Mouse (Mus musculus): ENCODE measurements around the gene Apol10b. TPM values are rescaled to one million over a fixed set of nuclear protein-coding genes. Genes with fewer than 3 reads are reported as not detected.

The Apol10b gene
- total and polyA plus RNA-seq, 2 experiments from 2014 or later: 0.11 TPM; not detected in 1

DNA sequence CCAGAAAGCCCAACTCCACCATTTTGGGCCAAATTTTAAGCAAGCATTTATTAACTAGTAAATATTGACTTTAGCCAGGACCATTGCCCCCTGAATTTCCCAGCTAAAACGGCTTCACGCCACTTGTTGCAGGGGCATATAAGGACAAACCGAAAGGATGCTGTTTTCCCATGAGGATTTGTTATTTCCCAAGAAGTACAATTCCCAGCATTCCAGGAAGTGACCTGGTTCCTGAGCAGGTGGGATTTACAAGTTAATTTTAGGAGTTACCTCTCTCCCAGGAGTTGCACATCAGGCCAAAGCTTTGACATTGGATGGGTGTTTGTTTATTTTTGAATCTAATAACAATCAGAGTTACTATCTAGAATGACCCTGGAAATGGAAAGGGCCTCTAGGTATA, 10.1 kb upstream of the Apol10b start:
- ATAC-seq (ENCODE audit: insufficient read depth, low read depth): no peak
- WGBS: 79% methylated on average over 3 of the region's 3 CpGs
- Histone ChIP-seq H3K9ac (replicated peaks; ENCODE audit: low read depth, low read length) (no peak overlapping the region), H3K4me2 (ENCODE audit: low read depth, low read length) (no peak overlapping the region), H3K27me3 (ENCODE audit: control insufficient read depth, insufficient read depth, low read length) (no peaks in the 10 kb centered on the region), H3K9me3 (replicated peaks; ENCODE audit: control insufficient read depth, low read length) (no peaks in the 10 kb centered on the region), H3K4me1 (ENCODE audit: control insufficient read depth, insufficient read depth) (no peaks in the 10 kb centered on the region), H3K27ac (ENCODE audit: low read depth) (no peak overlapping the region), H3K36me3 (replicated peaks; ENCODE audit: control insufficient read depth, insufficient read depth, low read length) (no peaks in the 10 kb centered on the region), H3K4me3 (ENCODE audit: low read depth, low read length) (no peak overlapping the region)
- no peak for TF ChIP-seq EP300 (IDR thresholded peaks at IDR 0.05; ENCODE audit: low read depth)
- DNase-seq (ENCODE audit: low spot score): no peak

DNA sequence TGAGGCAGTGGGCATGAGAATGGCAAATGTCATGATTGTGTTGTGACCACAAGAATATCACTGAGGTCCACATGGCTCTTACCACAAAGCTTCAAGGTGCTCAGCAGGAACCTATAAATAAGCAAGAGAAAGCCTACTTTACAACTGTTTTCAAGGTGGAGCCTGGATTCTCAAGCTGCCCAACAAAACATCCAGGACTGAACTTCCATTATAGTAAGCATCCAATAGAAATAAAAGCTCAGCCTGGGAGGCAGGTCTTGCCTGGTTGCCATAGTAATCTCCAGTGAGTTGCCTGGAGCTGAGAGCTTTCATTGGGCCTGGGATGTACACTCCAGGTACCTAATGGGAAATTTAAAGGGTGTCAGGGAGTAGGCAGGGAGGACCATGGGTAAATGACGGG, 3.0 kb upstream of the Apol10b start, which contains the start of gene Gm36245:
Gene Gm36245 (plus strand): TSS at position 301 of the 400 bp plus-strand sequence.
- WGBS: 91% methylated on average over 1 of the region's 1 CpGs
- H3K27ac ChIP-seq (ENCODE audit: low read depth): no peak within 1 kb of the TSS
- H3K4me2 ChIP-seq (ENCODE audit: low read depth, low read length): no peak within 1 kb of the TSS
- ATAC-seq (ENCODE audit: insufficient read depth, low read depth): no peak
- DNase-seq (ENCODE audit: low spot score): no peak
- H3K4me3 ChIP-seq (ENCODE audit: low read depth, low read length): no peak within 1 kb of the TSS
- no peaks in the 10 kb centered on the region for H3K36me3 ChIP-seq (replicated peaks; ENCODE audit: control insufficient read depth, insufficient read depth, low read length)
- H3K4me1 ChIP-seq (ENCODE audit: control insufficient read depth, insufficient read depth): no peaks in the 10 kb centered on the region; the same call in 1 of the 2 replicates
- TF ChIP-seq EP300 (IDR thresholded peaks at IDR 0.05; ENCODE audit: low read depth) (no peak), CTCF (IDR thresholded peaks at IDR 0.05; ENCODE audit: low read depth) (no peak)
- H3K9ac ChIP-seq (replicated peaks; ENCODE audit: low read depth, low read length): no peak within 1 kb of the TSS
- no peaks in the 10 kb centered on the region for H3K9me3 ChIP-seq (replicated peaks; ENCODE audit: control insufficient read depth, low read length)
- H3K27me3 ChIP-seq (ENCODE audit: control insufficient read depth, insufficient read depth, low read length): no peaks in the 10 kb centered on the region

- 44% methylated on average over 3 of the region's 3 CpGs for WGBS
- Histone ChIP-seq H3K9me3 (replicated peaks; ENCODE audit: control insufficient read depth, low read length) (no peaks in the 10 kb centered on the region), H3K9ac (replicated peaks; ENCODE audit: low read depth, low read length) (no peak overlapping the region), H3K4me2 (ENCODE audit: low read depth, low read length) (no peak overlapping the region), H3K36me3 (replicated peaks; ENCODE audit: control insufficient read depth, insufficient read depth, low read length) (no peaks in the 10 kb centered on the region), H3K4me1 (ENCODE audit: control insufficient read depth, insufficient read depth) (no peaks in the 10 kb centered on the region; the same call in 1 of the 2 replicates), H3K27ac (ENCODE audit: low read depth) (no peak overlapping the region), H3K4me3 (ENCODE audit: low read depth, low read length) (no peak overlapping the region), H3K27me3 (ENCODE audit: control insufficient read depth, insufficient read depth, low read length) (no peaks in the 10 kb centered on the region)
- TF ChIP-seq EP300 (IDR thresholded peaks at IDR 0.05; ENCODE audit: low read depth): no peak
- TF ChIP-seq CTCF (IDR thresholded peaks at IDR 0.05; ENCODE audit: low read depth): no peak
- DNase-seq (ENCODE audit: low spot score) (no peak), ATAC-seq (ENCODE audit: insufficient read depth, low read depth) (no peak)
Measured at GRCm38 (mm10) chr15:77598429-77598828, 2.5 kb upstream of the Apol10b start.

DNA sequence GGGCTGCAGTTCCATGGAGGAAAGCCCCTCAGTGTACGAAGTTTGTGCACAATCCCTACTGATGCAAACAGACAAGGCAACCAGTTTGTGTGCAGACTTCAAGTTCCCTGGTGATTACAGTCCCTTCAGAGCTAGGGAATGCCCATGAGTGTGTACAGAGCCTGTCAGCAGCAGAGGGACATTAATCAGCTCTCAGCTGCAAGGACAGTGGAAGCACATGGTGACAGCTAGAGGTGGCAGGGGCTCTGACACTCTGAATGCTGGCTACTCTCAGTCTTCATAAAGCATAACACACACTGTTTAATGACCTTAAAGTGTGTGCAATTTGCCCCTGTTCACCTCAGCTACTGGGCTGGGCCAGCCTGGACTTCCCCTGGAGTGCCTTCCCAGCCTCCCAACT, 2.4 kb downstream of the Apol10b start:
- H3K36me3 ChIP-seq (replicated peaks; ENCODE audit: control insufficient read depth, insufficient read depth, low read length): no peaks in the 10 kb centered on the region
- 35% methylated on average over 1 of the region's 1 CpGs for WGBS
- peak; percentile 77 for ATAC-seq (ENCODE audit: insufficient read depth, low read depth)

DNA sequence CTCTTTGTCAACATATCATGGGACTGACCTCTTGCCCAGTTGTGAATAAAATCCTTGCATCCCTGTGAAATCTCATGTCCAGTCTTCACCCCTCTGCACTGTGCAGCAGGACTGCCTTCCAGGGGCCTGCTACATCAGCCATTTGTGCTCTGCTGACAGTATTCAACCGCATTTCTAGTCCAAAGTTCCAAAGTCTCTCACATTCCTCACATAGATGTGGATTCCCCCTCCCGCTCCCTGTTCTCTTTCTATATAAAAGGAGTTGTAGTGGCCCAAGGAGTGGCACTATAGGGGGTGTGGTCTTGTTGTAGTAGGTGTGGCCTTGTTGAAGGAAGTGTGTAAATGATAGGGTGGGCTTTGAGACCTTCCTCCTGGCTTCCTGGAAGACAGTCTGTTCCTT, 5.0 kb downstream of the Apol10b start:
- DNase-seq (ENCODE audit: low spot score) (no peak), ATAC-seq (ENCODE audit: insufficient read depth, low read depth) (no peak)
- no peak overlapping the region for H3K9ac ChIP-seq (replicated peaks; ENCODE audit: low read depth, low read length)
- H3K4me1 ChIP-seq (ENCODE audit: control insufficient read depth, insufficient read depth): no peaks in the 10 kb centered on the region
- no peaks in the 10 kb centered on the region for H3K9me3 ChIP-seq (replicated peaks; ENCODE audit: control insufficient read depth, low read length)
- no peaks in the 10 kb centered on the region for H3K27me3 ChIP-seq (ENCODE audit: control insufficient read depth, insufficient read depth, low read length)
- H3K4me3 ChIP-seq (ENCODE audit: low read depth, low read length): no peak overlapping the region
- H3K36me3 ChIP-seq (replicated peaks; ENCODE audit: control insufficient read depth, insufficient read depth, low read length): no peaks in the 10 kb centered on the region
- TF ChIP-seq EP300 (IDR thresholded peaks at IDR 0.05; ENCODE audit: low read depth) (no peak), CTCF (IDR thresholded peaks at IDR 0.05; ENCODE audit: low read depth) (no peak)
- no peak overlapping the region for H3K4me2 ChIP-seq (ENCODE audit: low read depth, low read length)
- WGBS: 63% methylated on average over 2 of the region's 2 CpGs
- H3K27ac ChIP-seq (ENCODE audit: low read depth): no peak overlapping the region

More for the DNA sequence above, 2.4 kb downstream of the Apol10b start:
- peak; percentile 39 for DNase-seq (ENCODE audit: low spot score)
- no peaks in the 10 kb centered on the region; the same call in 1 of the 2 replicates for H3K4me1 ChIP-seq (ENCODE audit: control insufficient read depth, insufficient read depth)
- no peak overlapping the region for H3K4me2 ChIP-seq (ENCODE audit: low read depth, low read length)
- no peaks in the 10 kb centered on the region for H3K27me3 ChIP-seq (ENCODE audit: control insufficient read depth, insufficient read depth, low read length)
- no peak overlapping the region for H3K4me3 ChIP-seq (ENCODE audit: low read depth, low read length)
- H3K27ac ChIP-seq (ENCODE audit: low read depth): no peak overlapping the region
- TF ChIP-seq CTCF (IDR thresholded peaks at IDR 0.05; ENCODE audit: low read depth) (no peak), EP300 (IDR thresholded peaks at IDR 0.05; ENCODE audit: low read depth) (no peak)
- H3K9ac ChIP-seq (replicated peaks; ENCODE audit: low read depth, low read length): no peak overlapping the region
- no peaks in the 10 kb centered on the region for H3K9me3 ChIP-seq (replicated peaks; ENCODE audit: control insufficient read depth, low read length)

- no peaks in the 10 kb centered on the region for H3K36me3 ChIP-seq (replicated peaks; ENCODE audit: control insufficient read depth, insufficient read depth, low read length)
- H3K4me2 ChIP-seq (ENCODE audit: low read depth, low read length): no peak overlapping the region
- H3K4me3 ChIP-seq (ENCODE audit: low read depth, low read length): no peak overlapping the region
- no peak overlapping the region for H3K9ac ChIP-seq (replicated peaks; ENCODE audit: low read depth, low read length)
- H3K9me3 ChIP-seq (replicated peaks; ENCODE audit: control insufficient read depth, low read length): 0 out of 2 replicates have a peak, but pooled peaks cover under 1% of the 10 kb centered on the region
- DNase-seq (ENCODE audit: low spot score) (no peak), ATAC-seq (ENCODE audit: insufficient read depth, low read depth) (no peak)
- TF ChIP-seq CTCF (IDR thresholded peaks at IDR 0.05; ENCODE audit: low read depth) (no peak), EP300 (IDR thresholded peaks at IDR 0.05; ENCODE audit: low read depth) (no peak)
- H3K4me1 ChIP-seq (ENCODE audit: control insufficient read depth, insufficient read depth): no peaks in the 10 kb centered on the region
- H3K27ac ChIP-seq (ENCODE audit: low read depth): no peak overlapping the region
- H3K27me3 ChIP-seq (ENCODE audit: control insufficient read depth, insufficient read depth, low read length): no peaks in the 10 kb centered on the region
Measured at GRCm38 (mm10) chr15:77588981-77589380, 6.9 kb downstream of the Apol10b start.
